Mouse (Mus musculus): ENCODE results near the gene Arhgdia. TPM values are rescaled to one million over a fixed set of nuclear protein-coding genes. Genes with fewer than 3 reads are reported as not detected.

The Arhgdia gene
- polyA plus RNA-seq, 1 experiment from 2014 or later = 352 TPM

- Histone ChIP-seq H3K4me1 (replicated peaks; ENCODE audit: control insufficient read depth, insufficient read depth) (peaks cover 3% of the 10 kb centered on the region; the same call in 1 of the 2 replicates), H3K4me3 (ENCODE audit: low read depth, low read length) (no peak overlapping the region), H3K9ac (ENCODE audit: low read length) (peak overlapping the region; percentile 55; the same call in 1 of the 2 replicates), H3K27me3 (ENCODE audit: control insufficient read depth, insufficient read depth, low read length) (no peaks in the 10 kb centered on the region), H3K4me2 (replicated peaks; ENCODE audit: low read depth) (peak overlapping the region; percentile 63), H3K36me3 (ENCODE audit: control insufficient read depth, insufficient read depth, low read length) (peaks cover 12% of the 10 kb centered on the region), H3K9me3 (ENCODE audit: control insufficient read depth, low read length) (no peaks in the 10 kb centered on the region), H3K27ac (replicated peaks) (no peak overlapping the region)
- ATAC-seq (ENCODE audit: low FRiP score, low TSS enrichment) = peak; percentile 48; the same call in 1 of the 2 replicates
- WGBS = 31% methylated on average over 7 of the region's 8 CpGs
- TF ChIP-seq CTCF (IDR thresholded peaks at IDR 0.05; ENCODE audit: low read depth) (no peak), EP300 (optimal IDR thresholded peaks at IDR 0.05) (no peak)
- peak; percentile 66 for DNase-seq (ENCODE audit: low spot score)
These were observed 27.8 kb upstream of the Arhgdia start for GRCm38 (mm10) chr11:120609250-120609649.

GRCm38 (mm10) chr11:120608241-120609034, 27.0 kb upstream of the Arhgdia start, which contains the start of gene Npb:
Gene Npb, plus strand, starts transcription at chr11:120608477.
- Histone ChIP-seq H3K4me3 (ENCODE audit: low read depth, low read length) (peak within 1 kb of the TSS; percentile 27; the same call in 1 of the 2 replicates), H3K9me3 (ENCODE audit: control insufficient read depth, low read length) (no peaks in the 10 kb centered on the region), H3K9ac (ENCODE audit: low read length) (peak within 1 kb of the TSS; percentile 55), H3K27me3 (ENCODE audit: control insufficient read depth, insufficient read depth, low read length) (no peaks in the 10 kb centered on the region), H3K4me2 (replicated peaks; ENCODE audit: low read depth) (peak within 1 kb of the TSS; percentile 63), H3K4me1 (replicated peaks; ENCODE audit: control insufficient read depth, insufficient read depth) (peaks cover 3% of the 10 kb centered on the region; the same call in 1 of the 2 replicates), H3K36me3 (ENCODE audit: control insufficient read depth, insufficient read depth, low read length) (peaks cover 12% of the 10 kb centered on the region), H3K27ac (replicated peaks) (no peak within 1 kb of the TSS)
- 5% methylated on average over 44 of the region's 45 CpGs for WGBS
- ATAC-seq (ENCODE audit: low FRiP score, low TSS enrichment) = peak; percentile 18
- DNase-seq (ENCODE audit: low spot score) = peak; percentile 61
- no peak for TF ChIP-seq CTCF (IDR thresholded peaks at IDR 0.05; ENCODE audit: low read depth)
- TF ChIP-seq EP300 (optimal IDR thresholded peaks at IDR 0.05) = no peak

- Histone ChIP-seq H3K9ac (ENCODE audit: low read length) (peak overlapping the region; percentile 35; the same call in 1 of the 2 replicates), H3K4me3 (ENCODE audit: low read depth, low read length) (no peak overlapping the region), H3K9me3 (ENCODE audit: control insufficient read depth, low read length) (no peaks in the 10 kb centered on the region), H3K27ac (replicated peaks) (no peak overlapping the region; the same call in 1 of the 2 replicates), H3K36me3 (ENCODE audit: control insufficient read depth, insufficient read depth, low read length) (peaks cover 14% of the 10 kb centered on the region), H3K27me3 (ENCODE audit: control insufficient read depth, insufficient read depth, low read length) (no peaks in the 10 kb centered on the region), H3K4me2 (replicated peaks; ENCODE audit: low read depth) (no peak overlapping the region), H3K4me1 (replicated peaks; ENCODE audit: control insufficient read depth, insufficient read depth) (peaks cover 3% of the 10 kb centered on the region; the same call in 1 of the 2 replicates)
- TF ChIP-seq CTCF (IDR thresholded peaks at IDR 0.05; ENCODE audit: low read depth) (no peak), EP300 (optimal IDR thresholded peaks at IDR 0.05) (no peak)
- WGBS = 74% methylated on average over 4 of the region's 4 CpGs
- ATAC-seq (ENCODE audit: low FRiP score, low TSS enrichment) = no peak
- DNase-seq (ENCODE audit: low spot score) = no peak
These were observed 25.3 kb upstream of the Arhgdia start for GRCm38 (mm10) chr11:120606764-120607163.

- Histone ChIP-seq H3K9me3 (ENCODE audit: control insufficient read depth, low read length) (no peaks in the 10 kb centered on the region), H3K4me3 (ENCODE audit: low read depth, low read length) (no peak overlapping the region), H3K27me3 (ENCODE audit: control insufficient read depth, insufficient read depth, low read length) (no peaks in the 10 kb centered on the region), H3K27ac (replicated peaks) (no peak overlapping the region), H3K4me1 (replicated peaks; ENCODE audit: control insufficient read depth, insufficient read depth) (peaks cover 3% of the 10 kb centered on the region; the same call in 1 of the 2 replicates), H3K9ac (ENCODE audit: low read length) (no peak overlapping the region), H3K4me2 (replicated peaks; ENCODE audit: low read depth) (no peak overlapping the region), H3K36me3 (ENCODE audit: control insufficient read depth, insufficient read depth, low read length) (peaks cover 8% of the 10 kb centered on the region)
- no peak for DNase-seq (ENCODE audit: low spot score)
- ATAC-seq (ENCODE audit: low FRiP score, low TSS enrichment) = no peak
- WGBS = 85% methylated on average over 7 of the region's 7 CpGs
- no peak for TF ChIP-seq CTCF (IDR thresholded peaks at IDR 0.05; ENCODE audit: low read depth)
- no peak for TF ChIP-seq EP300 (optimal IDR thresholded peaks at IDR 0.05)
These were observed 24.2 kb upstream of the Arhgdia start for GRCm38 (mm10) chr11:120605667-120606066.

GRCm38 (mm10) chr11:120603545-120603944, 22.1 kb upstream of the Arhgdia start:
- no peak for ATAC-seq (ENCODE audit: low FRiP score, low TSS enrichment)
- no peaks in the 10 kb centered on the region for H3K9me3 ChIP-seq (ENCODE audit: control insufficient read depth, low read length)
- no peak overlapping the region for H3K4me3 ChIP-seq (ENCODE audit: low read depth, low read length)
- peaks cover 1% of the 10 kb centered on the region; the same call in 1 of the 2 replicates for H3K4me1 ChIP-seq (replicated peaks; ENCODE audit: control insufficient read depth, insufficient read depth)
- 79% methylated on average over 2 of the region's 2 CpGs for WGBS
- H3K9ac ChIP-seq (ENCODE audit: low read length) = no peak overlapping the region
- no peak overlapping the region for H3K27ac ChIP-seq (replicated peaks)
- TF ChIP-seq CTCF (IDR thresholded peaks at IDR 0.05; ENCODE audit: low read depth) (no peak), EP300 (optimal IDR thresholded peaks at IDR 0.05) (no peak)
- peaks cover 6% of the 10 kb centered on the region; the same call in 1 of the 2 replicates for H3K36me3 ChIP-seq (ENCODE audit: control insufficient read depth, insufficient read depth, low read length)
- no peak overlapping the region for H3K4me2 ChIP-seq (replicated peaks; ENCODE audit: low read depth)
- no peaks in the 10 kb centered on the region for H3K27me3 ChIP-seq (ENCODE audit: control insufficient read depth, insufficient read depth, low read length)
- no peak for DNase-seq (ENCODE audit: low spot score)

- WGBS = 96% methylated on average over 3 of the region's 3 CpGs
- Histone ChIP-seq H3K4me1 (replicated peaks; ENCODE audit: control insufficient read depth, insufficient read depth) (no peaks in the 10 kb centered on the region), H3K36me3 (ENCODE audit: control insufficient read depth, insufficient read depth, low read length) (peaks cover 9% of the 10 kb centered on the region; the same call in 1 of the 2 replicates), H3K4me2 (replicated peaks; ENCODE audit: low read depth) (no peak overlapping the region), H3K9ac (ENCODE audit: low read length) (no peak overlapping the region), H3K4me3 (ENCODE audit: low read depth, low read length) (no peak overlapping the region), H3K27ac (replicated peaks) (no peak overlapping the region), H3K9me3 (ENCODE audit: control insufficient read depth, low read length) (no peaks in the 10 kb centered on the region), H3K27me3 (ENCODE audit: control insufficient read depth, insufficient read depth, low read length) (no peaks in the 10 kb centered on the region)
- ATAC-seq (ENCODE audit: low FRiP score, low TSS enrichment) = no peak
- TF ChIP-seq EP300 (optimal IDR thresholded peaks at IDR 0.05) (no peak), CTCF (IDR thresholded peaks at IDR 0.05; ENCODE audit: low read depth) (no peak)
- no peak for DNase-seq (ENCODE audit: low spot score)
These were observed 19.3 kb upstream of the Arhgdia start for GRCm38 (mm10) chr11:120600716-120601115.
